Mouse (Mus musculus) intestine, embryonic 16.5 days (tissue): ENCODE data around the gene Tinagl1. TPM values are rescaled to one million over a fixed set of nuclear protein-coding genes. Genes with fewer than 3 reads are reported as not detected.
A peak's percentile ranks its signal among the peaks of the same experiment; 100 is the strongest.

Source experiments
- ATAC-seq: fragments of 200-750 bp; cut with Nextera tagmentation; 2 replicates; pipeline ENCODE4 v1.8.0; 2017; ENCODE audit warnings: moderate TSS enrichment, moderate library complexity
- H3K27ac ChIP-seq: fragments of 300-500 bp; sonication (generic); 2 replicates; pipeline ENCODE4 v1.5.1; 2014; ENCODE audit warnings: mild to moderate bottlenecking, low read length
- H3K27me3 ChIP-seq: fragments of 300-500 bp; sonication (generic); replicated peaks from 2 replicates; pipeline ENCODE4 v1.6.1; 2014; ENCODE audit warnings: low read length, control low read depth, mixed read lengths; ENCODE audit not compliant: control insufficient read depth, insufficient read depth
- H3K36me3 ChIP-seq: fragments of 300-500 bp; sonication (generic); 2 replicates; pipeline ENCODE4 v1.6.1; 2014; ENCODE audit warnings: low read length, control low read depth; ENCODE audit not compliant: control insufficient read depth, insufficient read depth
- H3K4me1 ChIP-seq: fragments of 300-500 bp; sonication (generic); 2 replicates; pipeline ENCODE4 v1.6.1; 2014; ENCODE audit warnings: low read length, control low read depth, mixed read lengths; ENCODE audit not compliant: control insufficient read depth, insufficient read depth
- H3K4me2 ChIP-seq: fragments of 300-500 bp; sonication (generic); 2 replicates; pipeline ENCODE4 v1.6.1; 2014; ENCODE audit warnings: low read depth, low read length, control low read depth
- H3K4me3 ChIP-seq: fragments of 300-500 bp; sonication (generic); 2 replicates; pipeline ENCODE4 v1.5.1; 2014; ENCODE audit warnings: mild to moderate bottlenecking, low read length
- H3K9ac ChIP-seq: fragments of 300-500 bp; sonication (generic); 2 replicates; pipeline ENCODE4 v1.6.1; 2014; ENCODE audit warnings: low read depth, low read length
- H3K9me3 ChIP-seq: fragments of 300-500 bp; sonication (generic); 2 replicates; pipeline ENCODE4 v1.6.1; 2016; ENCODE audit warnings: low read length, control low read depth; ENCODE audit not compliant: control insufficient read depth
- WGBS: fragments of 180-500 bp; shearing (Covaris S2); extraction: QIAGEN DNeasy Blood & Tissue Kit; methylation state at CpG from one replicate; pipeline ENCODE4 v1.1.7; 2014; 5-methylcytosine and 5-hydroxymethylcytosine counted together
- polyA plus RNA-seq: library from polyadenylated mRNA; unstranded; fragments of >200 nt; fragmentation: Nextera tagmentation; extraction: Ambion mirVana; gene quantifications from 2 replicates; pipeline ENCODE4 v1.2.1, GENCODE M21; 2015

Gene Tinagl1
- polyA plus RNA-seq, 1 experiment from 2014 or later = 80.3 TPM

DNA sequence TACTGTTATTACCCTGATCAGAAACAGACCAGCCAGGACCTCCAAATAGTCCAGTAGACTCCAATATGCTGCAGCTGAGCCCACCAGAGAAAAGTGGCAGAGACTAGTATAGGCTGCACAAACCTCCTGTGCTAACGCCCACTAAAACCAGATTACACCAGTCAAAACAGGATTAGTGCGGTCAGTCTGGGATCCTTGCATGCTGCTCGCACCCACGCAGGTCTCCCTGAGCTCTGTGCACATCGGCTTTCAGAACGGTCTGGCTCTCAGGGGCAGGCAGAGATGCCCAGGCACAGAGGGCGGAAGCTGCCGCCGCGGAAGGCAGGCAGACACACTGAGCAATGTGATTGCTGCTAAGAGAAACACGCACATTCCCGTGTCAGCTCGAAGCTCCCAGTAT is 8.1 kb upstream of the Tinagl1 start:
- Histone ChIP-seq H3K4me3 (no peak overlapping the region), H3K36me3 (no peaks in the 10 kb centered on the region), H3K4me1 (0 out of 2 replicates have a peak, but pooled peaks cover 5% of the 10 kb centered on the region), H3K9me3 (no peaks in the 10 kb centered on the region), H3K9ac (no peak overlapping the region), H3K27me3 (no peaks in the 10 kb centered on the region), H3K27ac (no peak overlapping the region), H3K4me2 (no peak overlapping the region)
- 72% methylated on average over 13 of the region's 13 CpGs for WGBS
- ATAC-seq = no peak

DNA sequence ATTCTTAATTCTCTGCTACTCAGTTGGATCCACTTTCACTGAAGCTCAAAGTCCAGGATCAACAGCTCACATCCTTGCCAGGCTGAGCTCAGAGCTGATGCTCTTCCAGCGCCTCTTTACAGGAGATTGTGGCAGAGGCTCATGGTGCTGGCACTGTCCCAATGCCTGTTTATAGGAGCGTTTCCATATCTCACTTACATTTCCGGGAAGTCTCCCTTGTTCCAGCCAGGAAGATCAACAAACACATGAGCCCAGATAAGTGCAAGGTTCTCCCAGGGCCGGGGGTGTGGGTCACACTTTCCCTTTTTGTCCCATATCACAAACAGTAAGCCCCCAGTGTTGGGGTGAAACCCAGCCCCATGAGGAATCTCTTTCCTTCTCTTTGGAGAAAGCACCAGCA is 7.0 kb upstream of the Tinagl1 start:
- Histone ChIP-seq H3K4me1 (peaks cover 11% of the 10 kb centered on the region), H3K4me3 (no peak overlapping the region), H3K4me2 (no peak overlapping the region), H3K9me3 (no peaks in the 10 kb centered on the region), H3K27ac (no peak overlapping the region), H3K27me3 (no peaks in the 10 kb centered on the region), H3K9ac (no peak overlapping the region), H3K36me3 (no peaks in the 10 kb centered on the region)
- ATAC-seq = no peak
- WGBS = 39% methylated on average over 4 of the region's 4 CpGs

DNA sequence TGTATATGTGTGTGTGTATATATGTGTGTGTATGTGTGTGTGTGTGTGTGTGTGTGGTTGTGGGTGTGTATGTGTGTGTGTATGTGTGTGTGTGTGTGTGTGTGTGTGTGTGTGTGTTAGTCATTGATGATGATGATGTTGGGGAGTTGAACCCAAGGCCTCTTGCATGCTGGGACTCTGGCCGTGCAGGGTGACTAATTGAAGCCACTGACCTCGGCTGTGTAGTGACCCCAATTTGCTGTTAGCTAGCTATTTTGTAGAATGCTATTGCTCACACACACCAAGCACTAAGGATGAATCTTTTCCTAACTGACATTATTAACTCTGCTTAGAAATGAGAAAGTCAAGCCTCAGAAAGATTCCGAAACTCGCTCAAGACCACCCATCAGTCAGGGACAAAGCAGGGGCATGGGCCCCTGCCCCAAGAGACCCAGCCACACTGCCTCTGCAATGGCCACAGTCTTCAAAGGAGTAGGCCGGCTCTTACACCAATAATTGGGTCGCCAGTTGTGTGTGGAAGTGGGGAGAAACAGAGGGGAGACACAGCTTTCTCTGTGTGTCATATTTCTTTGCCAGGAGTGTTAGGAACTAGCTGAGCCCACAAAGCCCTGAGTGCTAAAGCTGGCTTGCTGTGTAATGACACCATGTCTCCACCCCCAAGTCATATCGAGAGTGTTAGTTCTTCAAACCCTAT is 6.1 kb upstream of the Tinagl1 start:
- H3K4me1 ChIP-seq = peaks cover 19% of the 10 kb centered on the region
- no peak overlapping the region for H3K4me3 ChIP-seq
- H3K27ac ChIP-seq = no peak overlapping the region
- H3K4me2 ChIP-seq = no peak overlapping the region
- no peaks in the 10 kb centered on the region for H3K36me3 ChIP-seq
- no peaks in the 10 kb centered on the region for H3K27me3 ChIP-seq
- H3K9me3 ChIP-seq = no peaks in the 10 kb centered on the region
- H3K9ac ChIP-seq = no peak overlapping the region
- 79% methylated on average over 7 of the region's 7 CpGs for WGBS
- ATAC-seq = no peak

DNA sequence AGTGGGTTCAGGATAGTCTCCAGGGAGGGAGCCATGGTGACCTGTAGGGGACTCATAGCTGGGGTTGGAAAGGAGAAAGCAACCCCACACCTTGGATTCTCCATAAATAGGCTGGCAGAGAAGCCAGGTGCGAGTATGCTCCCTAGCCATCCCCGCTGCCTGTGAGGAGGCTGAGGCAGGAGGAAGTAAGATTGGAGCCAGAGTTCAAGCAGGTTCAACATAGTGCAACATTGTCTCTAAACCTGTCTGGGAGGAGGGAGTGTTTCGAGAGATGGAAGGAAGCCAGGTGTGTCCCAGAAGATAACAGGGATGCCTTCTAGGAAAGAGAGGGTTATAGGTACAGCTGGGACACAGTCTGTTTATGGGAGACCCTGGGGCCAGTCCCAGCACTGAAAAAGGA is 5.0 kb upstream of the Tinagl1 start:
- H3K4me3 ChIP-seq = no peak overlapping the region
- no peaks in the 10 kb centered on the region for H3K27me3 ChIP-seq
- H3K4me1 ChIP-seq = peaks cover 25% of the 10 kb centered on the region
- 70% methylated on average over 3 of the region's 3 CpGs for WGBS
- no peak overlapping the region for H3K4me2 ChIP-seq
- no peaks in the 10 kb centered on the region for H3K36me3 ChIP-seq
- no peaks in the 10 kb centered on the region for H3K9me3 ChIP-seq
- H3K27ac ChIP-seq = no peak overlapping the region
- ATAC-seq = no peak
- no peak overlapping the region for H3K9ac ChIP-seq

DNA sequence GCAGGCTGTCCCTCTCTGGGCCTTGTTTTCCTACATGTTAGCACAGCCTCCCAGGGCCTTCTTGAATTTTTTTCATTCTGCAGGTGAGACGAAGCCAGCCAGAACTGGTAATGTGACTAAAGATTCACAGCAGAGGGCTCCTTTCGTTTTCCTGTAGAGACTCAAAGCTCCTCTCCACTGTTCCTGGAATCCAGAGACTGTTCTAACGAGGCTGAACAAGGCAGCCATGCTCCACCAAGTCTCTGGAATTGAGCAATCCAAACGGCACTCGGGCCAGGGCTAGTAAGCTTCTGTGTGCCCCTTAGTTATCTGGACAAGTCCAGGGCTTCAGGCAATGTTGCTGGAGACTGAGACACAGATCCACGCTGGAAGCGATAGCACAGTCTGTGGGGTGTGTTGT is 2.6 kb upstream of the Tinagl1 start:
- H3K4me3 ChIP-seq = no peak overlapping the region
- no peaks in the 10 kb centered on the region for H3K36me3 ChIP-seq
- peaks cover 43% of the 10 kb centered on the region for H3K4me1 ChIP-seq
- H3K27ac ChIP-seq = peak overlapping the region; percentile 34; the same call in 1 of the 2 replicates
- no peak overlapping the region for H3K4me2 ChIP-seq
- 0 out of 2 replicates have a peak, but pooled peaks cover 2% of the 10 kb centered on the region for H3K27me3 ChIP-seq
- no peak for ATAC-seq
- H3K9me3 ChIP-seq = no peaks in the 10 kb centered on the region
- H3K9ac ChIP-seq = 0 out of 2 replicates have a peak overlapping the region, but pooled peaks have one; percentile 8
- WGBS = 63% methylated on average over 7 of the region's 7 CpGs

GRCm38 (mm10) chr4:130177087-130177486 is 2.2 kb upstream of the Tinagl1 start:
- Histone ChIP-seq H3K4me3 (no peak overlapping the region), H3K27me3 (0 out of 2 replicates have a peak, but pooled peaks cover 2% of the 10 kb centered on the region), H3K4me1 (peaks cover 47% of the 10 kb centered on the region), H3K4me2 (no peak overlapping the region), H3K9me3 (no peaks in the 10 kb centered on the region), H3K9ac (no peak overlapping the region), H3K27ac (peak overlapping the region; percentile 23), H3K36me3 (no peaks in the 10 kb centered on the region)
- WGBS = 57% methylated on average over 4 of the region's 4 CpGs
- no peak for ATAC-seq

DNA sequence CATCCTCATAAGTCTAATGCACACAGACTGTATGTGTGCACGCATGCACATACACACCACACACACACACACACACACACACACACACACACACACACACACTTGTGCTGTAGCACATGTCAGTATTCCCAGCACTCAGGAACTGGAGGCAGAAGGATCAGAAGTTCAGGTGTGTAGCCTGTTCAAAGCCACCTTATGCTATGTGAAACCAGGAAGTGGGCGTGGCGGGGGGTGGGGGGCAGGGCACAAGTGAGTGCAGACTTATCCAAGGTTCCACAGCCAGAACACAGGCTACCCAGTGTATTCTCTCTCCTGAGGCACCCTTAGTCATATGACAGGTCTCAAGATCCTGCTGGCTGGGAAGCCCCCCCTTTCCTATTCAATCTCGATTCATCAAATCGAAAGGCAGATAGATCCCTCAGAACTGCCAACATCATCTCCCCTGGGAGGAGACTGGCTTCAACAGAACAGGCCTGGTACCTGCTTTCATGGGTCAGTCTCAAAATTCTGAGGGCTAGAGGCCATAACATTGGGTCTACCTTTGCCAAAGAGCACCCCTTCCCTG is 1.3 kb upstream of the Tinagl1 start:
- Histone ChIP-seq H3K4me3 (no peak overlapping the region), H3K4me2 (no peak overlapping the region), H3K27ac (peak overlapping the region; percentile 74; the same call in 1 of the 2 replicates), H3K9ac (no peak overlapping the region), H3K36me3 (no peaks in the 10 kb centered on the region), H3K27me3 (0 out of 2 replicates have a peak, but pooled peaks cover 2% of the 10 kb centered on the region), H3K9me3 (no peaks in the 10 kb centered on the region), H3K4me1 (peaks cover 51% of the 10 kb centered on the region)
- no peak for ATAC-seq
- 72% methylated on average over 5 of the region's 5 CpGs for WGBS

- WGBS = 3% methylated on average over 25 of the region's 25 CpGs
- Histone ChIP-seq H3K36me3 (peaks cover 3% of the 10 kb centered on the region; the same call in 1 of the 2 replicates), H3K27me3 (0 out of 2 replicates have a peak, but pooled peaks cover 2% of the 10 kb centered on the region), H3K4me2 (peak overlapping the region; percentile 70), H3K9me3 (no peaks in the 10 kb centered on the region), H3K27ac (peak overlapping the region; percentile 78), H3K4me1 (peaks cover 51% of the 10 kb centered on the region), H3K9ac (peak overlapping the region; percentile 64), H3K4me3 (peak overlapping the region; percentile 47)
- ATAC-seq = peak; percentile 85
These were observed 439 bp downstream of the Tinagl1 start for GRCm38 (mm10) chr4:130174335-130175031.

DNA sequence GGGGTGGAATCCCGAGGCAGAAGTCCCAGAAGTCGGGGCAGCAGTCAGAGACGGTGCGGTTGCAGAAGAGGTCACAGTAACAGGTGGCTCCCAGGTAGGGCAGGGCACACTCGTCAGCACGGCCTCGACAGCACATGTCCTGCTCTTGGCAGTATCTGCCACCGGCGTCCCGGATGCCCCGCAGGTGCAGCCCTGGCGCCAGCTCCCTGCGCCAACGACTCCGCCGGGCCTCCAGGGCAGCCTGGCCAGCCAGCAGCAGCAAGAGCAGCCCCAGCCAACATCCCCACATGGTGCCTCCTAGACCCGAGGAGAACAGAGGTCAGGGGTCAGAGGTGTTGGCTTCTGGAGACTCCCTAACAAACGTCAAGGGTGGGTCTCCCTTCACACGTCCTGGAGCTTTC is 1.0 kb downstream of the Tinagl1 start:
- H3K27ac ChIP-seq = peak overlapping the region; percentile 78
- peak overlapping the region; percentile 47 for H3K4me3 ChIP-seq
- ATAC-seq = 0 out of 2 replicates have a peak, but pooled peaks have one; percentile 14
- peaks cover 3% of the 10 kb centered on the region; the same call in 1 of the 2 replicates for H3K36me3 ChIP-seq
- H3K27me3 ChIP-seq = 0 out of 2 replicates have a peak, but pooled peaks cover 2% of the 10 kb centered on the region
- H3K9ac ChIP-seq = peak overlapping the region; percentile 64
- 35% methylated on average over 19 of the region's 19 CpGs for WGBS
- peaks cover 56% of the 10 kb centered on the region for H3K4me1 ChIP-seq
- no peaks in the 10 kb centered on the region for H3K9me3 ChIP-seq
- peak overlapping the region; percentile 70 for H3K4me2 ChIP-seq
